Mouse (Mus musculus) small intestine, adult 2 months (tissue): ENCODE results near the gene Rapsn.

Source experiments
- CTCF ChIP-seq: fragments of 200-500 bp; IDR thresholded peaks from 2 replicates; pipeline ENCODE4 v1.5.1; 2012; ENCODE audit warnings: low read depth, mild to moderate bottlenecking, control low read depth, inconsistent platforms, low read length, moderate library complexity, mixed read lengths; ENCODE audit not compliant: insufficient replicate concordance, insufficient read length; ENCODE audit errors: extremely low read depth
- POLR2A ChIP-seq: fragments of 200-500 bp; IDR thresholded peaks from 2 replicates; pipeline ENCODE4 v1.6.1; 2012; ENCODE audit warnings: low read depth, mild to moderate bottlenecking, control low read depth, inconsistent platforms, low read length, moderate library complexity

- TF ChIP-seq CTCF, result peak; percentile 99
- peak; percentile 29; the same call in 1 of the 2 replicates for TF ChIP-seq POLR2A
These were observed 34.8 kb downstream of the Rapsn start, which contains the start of gene Slc39a13 for GRCm38 (mm10) chr2:91070076-91070800.
